Mouse (Mus musculus): Measurements from ENCODE around the gene D630039A03Rik. TPM values are rescaled to one million over a fixed set of nuclear protein-coding genes. Genes with fewer than 3 reads are reported as not detected.
A peak's percentile ranks its signal among the peaks of the same experiment; 100 is the strongest.

Gene D630039A03Rik
- polyA plus RNA-seq, 1 experiment from 2014 or later: 2.2 TPM

- ATAC-seq (ENCODE audit: insufficient read depth): no peak
- no peak for TF ChIP-seq CTCF (IDR thresholded peaks at IDR 0.05; ENCODE audit: low read depth)
- Histone ChIP-seq H3K4me2 (no peak overlapping the region), H3K27me3 (ENCODE audit: insufficient read depth, low read length) (no peaks in the 10 kb centered on the region), H3K4me1 (ENCODE audit: insufficient read depth) (no peaks in the 10 kb centered on the region), H3K9me3 (ENCODE audit: low read depth, low read length) (no peaks in the 10 kb centered on the region; the same call in 1 of the 2 replicates), H3K9ac (no peak overlapping the region), H3K36me3 (ENCODE audit: insufficient read depth) (no peaks in the 10 kb centered on the region), H3K4me3 (ENCODE audit: low read depth, low read length) (no peak overlapping the region), H3K27ac (ENCODE audit: low read depth) (no peak overlapping the region)
- DNase-seq: no peak
- 52% methylated on average over 5 of the region's 5 CpGs for WGBS
Observed at GRCm38 (mm10) chr4:57930559-57931170, 14.6 kb upstream of the D630039A03Rik start.

- 22% methylated on average over 3 of the region's 3 CpGs for WGBS
- Histone ChIP-seq H3K4me3 (ENCODE audit: low read depth, low read length) (no peak overlapping the region), H3K27me3 (ENCODE audit: insufficient read depth, low read length) (no peaks in the 10 kb centered on the region), H3K27ac (ENCODE audit: low read depth) (no peak overlapping the region), H3K9ac (no peak overlapping the region), H3K36me3 (ENCODE audit: insufficient read depth) (no peaks in the 10 kb centered on the region), H3K9me3 (ENCODE audit: low read depth, low read length) (no peaks in the 10 kb centered on the region; the same call in 1 of the 2 replicates), H3K4me1 (ENCODE audit: insufficient read depth) (peaks cover under 1% of the 10 kb centered on the region; the same call in 1 of the 2 replicates), H3K4me2 (no peak overlapping the region)
- TF ChIP-seq CTCF (IDR thresholded peaks at IDR 0.05; ENCODE audit: low read depth): peak; percentile 77
- ATAC-seq (ENCODE audit: insufficient read depth) (peak; percentile 28; the same call in 1 of the 2 replicates), DNase-seq (peak; percentile 86)
Observed at GRCm38 (mm10) chr4:57927464-57928205, 11.5 kb upstream of the D630039A03Rik start.

- Histone ChIP-seq H3K27ac (ENCODE audit: low read depth) (no peak overlapping the region), H3K4me3 (ENCODE audit: low read depth, low read length) (no peak overlapping the region), H3K36me3 (ENCODE audit: insufficient read depth) (no peaks in the 10 kb centered on the region), H3K9ac (no peak overlapping the region), H3K4me2 (no peak overlapping the region), H3K9me3 (ENCODE audit: low read depth, low read length) (no peaks in the 10 kb centered on the region), H3K27me3 (ENCODE audit: insufficient read depth, low read length) (no peaks in the 10 kb centered on the region), H3K4me1 (ENCODE audit: insufficient read depth) (peaks cover 7% of the 10 kb centered on the region)
- ATAC-seq (ENCODE audit: insufficient read depth): no peak
- no peak for TF ChIP-seq CTCF (IDR thresholded peaks at IDR 0.05; ENCODE audit: low read depth)
- WGBS: 76% methylated on average over 6 of the region's 6 CpGs
- DNase-seq: no peak
Observed at GRCm38 (mm10) chr4:57924556-57925071, 8.5 kb upstream of the D630039A03Rik start.

- Histone ChIP-seq H3K4me2 (no peak overlapping the region), H3K4me3 (ENCODE audit: low read depth, low read length) (no peak overlapping the region), H3K9ac (no peak overlapping the region), H3K27me3 (ENCODE audit: insufficient read depth, low read length) (no peaks in the 10 kb centered on the region), H3K4me1 (ENCODE audit: insufficient read depth) (peaks cover 7% of the 10 kb centered on the region), H3K27ac (ENCODE audit: low read depth) (no peak overlapping the region), H3K36me3 (ENCODE audit: insufficient read depth) (no peaks in the 10 kb centered on the region), H3K9me3 (ENCODE audit: low read depth, low read length) (no peaks in the 10 kb centered on the region)
- ATAC-seq (ENCODE audit: insufficient read depth) (no peak), DNase-seq (peak; percentile 46)
- 30% methylated on average over 5 of the region's 5 CpGs for WGBS
- no peak for TF ChIP-seq CTCF (IDR thresholded peaks at IDR 0.05; ENCODE audit: low read depth)
Observed at GRCm38 (mm10) chr4:57922171-57922570, 6.1 kb upstream of the D630039A03Rik start.

GRCm38 (mm10) chr4:57920522-57920921 lies 4.4 kb upstream of the D630039A03Rik start:
- Histone ChIP-seq H3K4me1 (ENCODE audit: insufficient read depth) (peaks cover 7% of the 10 kb centered on the region), H3K27ac (ENCODE audit: low read depth) (no peak overlapping the region), H3K4me2 (no peak overlapping the region), H3K27me3 (ENCODE audit: insufficient read depth, low read length) (no peaks in the 10 kb centered on the region), H3K9ac (no peak overlapping the region), H3K4me3 (ENCODE audit: low read depth, low read length) (no peak overlapping the region), H3K36me3 (ENCODE audit: insufficient read depth) (no peaks in the 10 kb centered on the region), H3K9me3 (ENCODE audit: low read depth, low read length) (no peaks in the 10 kb centered on the region)
- TF ChIP-seq CTCF (IDR thresholded peaks at IDR 0.05; ENCODE audit: low read depth): no peak
- no peak for DNase-seq
- WGBS: 65% methylated on average over 1 of the region's 1 CpGs
- no peak for ATAC-seq (ENCODE audit: insufficient read depth)

GRCm38 (mm10) chr4:57919494-57920423 lies 3.7 kb upstream of the D630039A03Rik start:
- no peak for TF ChIP-seq CTCF (IDR thresholded peaks at IDR 0.05; ENCODE audit: low read depth)
- Histone ChIP-seq H3K4me2 (no peak overlapping the region), H3K36me3 (ENCODE audit: insufficient read depth) (no peaks in the 10 kb centered on the region), H3K27ac (ENCODE audit: low read depth) (no peak overlapping the region), H3K4me3 (ENCODE audit: low read depth, low read length) (no peak overlapping the region), H3K27me3 (ENCODE audit: insufficient read depth, low read length) (no peaks in the 10 kb centered on the region), H3K9ac (no peak overlapping the region), H3K4me1 (ENCODE audit: insufficient read depth) (peaks cover 7% of the 10 kb centered on the region), H3K9me3 (ENCODE audit: low read depth, low read length) (no peaks in the 10 kb centered on the region)
- 0 out of 2 replicates have a peak, but pooled peaks have one; percentile 23 for ATAC-seq (ENCODE audit: insufficient read depth)
- 23% methylated on average over 8 of the region's 8 CpGs for WGBS
- peak; percentile 60 for DNase-seq
